8 mouse cellular contexts compared by ENCODE assay signal in genomic region chr2:148677801-148678200, GRCm38 (mm10). TPM values are rescaled to one million over a fixed set of nuclear protein-coding genes. Genes with fewer than 3 reads are reported as not detected.
DNase-seq lines count a peak whose midpoint lies in the region; ATAC-seq and TF ChIP-seq lines count a peak whose summit lies in the region.

No protein-coding gene starts in this region.

- 24% methylated on average over 26 of the region's 26 CpGs for WGBS in intestine, postnatal 0 days
- WGBS in midbrain, embryonic 11.5 days: 2% methylated on average over 26 of the region's 26 CpGs

- no peak for ATAC-seq in intestine, postnatal 0 days
- ATAC-seq in midbrain, embryonic 11.5 days (ENCODE audit: low FRiP score): peak; percentile 53
- ATAC-seq in CD4-positive, CD25-positive, alpha-beta regulatory T cell, adult 4 months: no peak

- H3K4me1 ChIP-seq in intestine, postnatal 0 days (replicated peaks; ENCODE audit: control insufficient read depth, insufficient read depth, low read length): peaks cover 10% of the 10 kb centered on the region; the same call in 1 of the 2 replicates
- peaks cover 44% of the 10 kb centered on the region for H3K4me1 ChIP-seq in midbrain, embryonic 11.5 days (ENCODE audit: control insufficient read depth, insufficient read depth, low read length)

- TF ChIP-seq CTCF in intestine, postnatal 0 days (IDR thresholded peaks at IDR 0.05; ENCODE audit: low read depth): no peak

- H3K36me3 ChIP-seq in intestine, postnatal 0 days (ENCODE audit: control insufficient read depth, insufficient read depth): peaks cover 21% of the 10 kb centered on the region
- peaks cover 4% of the 10 kb centered on the region; the same call in 1 of the 2 replicates for H3K36me3 ChIP-seq in midbrain, embryonic 11.5 days (ENCODE audit: control insufficient read depth, insufficient read depth, low read length)
- H3K36me3 ChIP-seq in splenic B cell, adult 2 months (ENCODE audit: control insufficient read depth, insufficient read depth, low read length, poor library complexity, severe bottlenecking): peaks cover 5% of the 10 kb centered on the region; the same call in 1 of the 2 replicates

- no peak overlapping the region for H3K9ac ChIP-seq in intestine, postnatal 0 days (ENCODE audit: low read depth, low read length)
- H3K9ac ChIP-seq in midbrain, embryonic 11.5 days (ENCODE audit: low read length): peak overlapping the region; percentile 65

- no peaks in the 10 kb centered on the region for H3K27me3 ChIP-seq in intestine, postnatal 0 days (replicated peaks; ENCODE audit: control insufficient read depth, insufficient read depth, low read length)
- H3K27me3 ChIP-seq in midbrain, embryonic 11.5 days (ENCODE audit: control insufficient read depth, insufficient read depth, low read length): no peaks in the 10 kb centered on the region
- no peaks in the 10 kb centered on the region for H3K27me3 ChIP-seq in splenic B cell, adult 2 months (ENCODE audit: control insufficient read depth, insufficient read depth, low read length, poor library complexity, severe bottlenecking)

- no peak overlapping the region for H3K27ac ChIP-seq in intestine, postnatal 0 days (ENCODE audit: low read depth, low read length)
- peak overlapping the region; percentile 84 for H3K27ac ChIP-seq in midbrain, embryonic 11.5 days (ENCODE audit: low read depth, low read length)

- no peaks in the 10 kb centered on the region for H3K9me3 ChIP-seq in intestine, postnatal 0 days (ENCODE audit: control insufficient read depth)
- H3K9me3 ChIP-seq in midbrain, embryonic 11.5 days (ENCODE audit: control insufficient read depth, low read length): no peaks in the 10 kb centered on the region

- intact Hi-C loops in gastrocnemius, postnatal 14 days (cut with DNase I; ENCODE audit: low total_unique reads): no loop called here
- intact Hi-C loops in left cerebral cortex, postnatal 14 days (cut with DNase I): no loop called here

- peak overlapping the region; percentile 22; the same call in 1 of the 2 replicates for H3K4me3 ChIP-seq in intestine, postnatal 0 days (ENCODE audit: low read depth, low read length)
- peak overlapping the region; percentile 40 for H3K4me3 ChIP-seq in midbrain, embryonic 11.5 days (ENCODE audit: low read depth, low read length)

- peak; percentile 83 for DNase-seq in adrenal gland, postnatal 10 days
- peak; percentile 88 for DNase-seq in embryo, embryonic 10.5 days (ENCODE audit: low spot score)
- DNase-seq in gastrocnemius, postnatal 14 days: peak; percentile 46
- peak; percentile 89 to 92 for DNase-seq in left cerebral cortex, postnatal 14 days (ENCODE audit: low spot score in 2 of 2)
- peak; percentile 98 for DNase-seq in midbrain, embryonic 11.5 days (ENCODE audit: low spot score, missing footprints)
- peak; percentile 3 for DNase-seq in splenic B cell, adult 2 months (ENCODE audit: low read depth, low spot score)

- peak overlapping the region; percentile 54 for H3K4me2 ChIP-seq in intestine, postnatal 0 days (replicated peaks; ENCODE audit: low read depth)
- H3K4me2 ChIP-seq in midbrain, embryonic 11.5 days: peak overlapping the region; percentile 50

RNA-seq across cellular contexts. Expression of gene Gzf1, which starts 3.0 kb away (rescaled TPM):
- 10 to 100 TPM; 28.1 to 31.7 TPM for total RNA-seq in adrenal gland, postnatal 10 days (2021)
- 10 to 100 TPM; 13.4 to 13.9 TPM for total RNA-seq in gastrocnemius, postnatal 14 days (2021)
- 14.9 and 16.6 TPM in 2 replicates for polyA plus RNA-seq in intestine, postnatal 0 days (2015; fragmentation: Nextera tagmentation; extraction: Ambion mirVana)
- total RNA-seq in left cerebral cortex, postnatal 14 days (2021): 10 to 100 TPM; 25.9 to 26.7 TPM
- 27.5 and 29.1 TPM in 2 replicates for polyA plus RNA-seq in midbrain, embryonic 11.5 days (2014; fragmentation: Nextera tagmentation; extraction: Ambion mirVana)
- 10 to 100 TPM; 17.0 to 19.0 TPM for polyA plus RNA-seq in CD4-positive, CD25-positive, alpha-beta regulatory T cell, adult 4 months (2017; shearing (Covaris generic))

RNA-seq across cellular contexts. Expression of gene Nxt1, which starts 5.4 kb away (rescaled TPM):
- 10 to 100 TPM; 20.0 to 22.6 TPM for total RNA-seq in adrenal gland, postnatal 10 days (2021)
- total RNA-seq in gastrocnemius, postnatal 14 days (2021): 1 to 10 TPM; 4.7 to 5.3 TPM
- 35.6 and 35.9 TPM in 2 replicates for polyA plus RNA-seq in intestine, postnatal 0 days (2015; fragmentation: Nextera tagmentation; extraction: Ambion mirVana)
- 10 to 100 TPM; 11.6 to 11.7 TPM for total RNA-seq in left cerebral cortex, postnatal 14 days (2021)
- polyA plus RNA-seq in midbrain, embryonic 11.5 days (2014; fragmentation: Nextera tagmentation; extraction: Ambion mirVana): 122 and 133 TPM in 2 replicates
- 10 to 100 TPM; 41.1 to 61.1 TPM for polyA plus RNA-seq in CD4-positive, CD25-positive, alpha-beta regulatory T cell, adult 4 months (2017; shearing (Covaris generic))

RNA-seq across cellular contexts. Expression of gene Napb, which starts 54.5 kb away (rescaled TPM):
- 10 to 100 TPM in 1 of 2 experiments, 1 to 10 TPM in 1; 5.5 to 10.4 TPM for total RNA-seq in adrenal gland, postnatal 10 days (2021)
- total RNA-seq in gastrocnemius, postnatal 14 days (2021): 1 to 10 TPM; 3.3 to 4.1 TPM
- polyA plus RNA-seq in intestine, postnatal 0 days (2015; fragmentation: Nextera tagmentation; extraction: Ambion mirVana): 2.2 and 2.4 TPM in 2 replicates
- total RNA-seq in left cerebral cortex, postnatal 14 days (2021): 100 to 1,000 TPM; 286 to 309 TPM
- 17.1 and 23.6 TPM in 2 replicates for polyA plus RNA-seq in midbrain, embryonic 11.5 days (2014; fragmentation: Nextera tagmentation; extraction: Ambion mirVana)
- polyA plus RNA-seq in CD4-positive, CD25-positive, alpha-beta regulatory T cell, adult 4 months (2017; shearing (Covaris generic)): 1 to 10 TPM; 1.2 TPM

Comparison
In these comparisons a context has a peak if more than half of its experiments do, and no peak if none do; other contexts are left out.
1. DNase-seq: peak in every context shown above with its lines; median percentile 98 in midbrain, embryonic 11.5 days; 90 in left cerebral cortex, postnatal 14 days; 88 in embryo, embryonic 10.5 days; 83 in adrenal gland, postnatal 10 days; 46 in gastrocnemius, postnatal 14 days; 3 in splenic B cell, adult 2 months.
2. RNA of gene Napb, which starts 54.5 kb away (total RNA-seq): 286 to 309 TPM in left cerebral cortex, postnatal 14 days; 5.5 to 10.4 TPM in adrenal gland, postnatal 10 days and 3.3 to 4.1 TPM in gastrocnemius, postnatal 14 days; every median in the first group is over 10 times any median in the second.